Mouse (Mus musculus): Measurements from ENCODE around the gene C2cd2l. TPM values are rescaled to one million over a fixed set of nuclear protein-coding genes. Genes with fewer than 3 reads are reported as not detected.

The C2cd2l gene
- polyA plus RNA-seq (2014; fragmentation: Illumina TruSeq; extraction: RNeasy Lipid Tissue Mini Kit (QIAGEN cat#74804); ENCODE audit: low read depth, low replicate concordance): 16.3 TPM

DNA sequence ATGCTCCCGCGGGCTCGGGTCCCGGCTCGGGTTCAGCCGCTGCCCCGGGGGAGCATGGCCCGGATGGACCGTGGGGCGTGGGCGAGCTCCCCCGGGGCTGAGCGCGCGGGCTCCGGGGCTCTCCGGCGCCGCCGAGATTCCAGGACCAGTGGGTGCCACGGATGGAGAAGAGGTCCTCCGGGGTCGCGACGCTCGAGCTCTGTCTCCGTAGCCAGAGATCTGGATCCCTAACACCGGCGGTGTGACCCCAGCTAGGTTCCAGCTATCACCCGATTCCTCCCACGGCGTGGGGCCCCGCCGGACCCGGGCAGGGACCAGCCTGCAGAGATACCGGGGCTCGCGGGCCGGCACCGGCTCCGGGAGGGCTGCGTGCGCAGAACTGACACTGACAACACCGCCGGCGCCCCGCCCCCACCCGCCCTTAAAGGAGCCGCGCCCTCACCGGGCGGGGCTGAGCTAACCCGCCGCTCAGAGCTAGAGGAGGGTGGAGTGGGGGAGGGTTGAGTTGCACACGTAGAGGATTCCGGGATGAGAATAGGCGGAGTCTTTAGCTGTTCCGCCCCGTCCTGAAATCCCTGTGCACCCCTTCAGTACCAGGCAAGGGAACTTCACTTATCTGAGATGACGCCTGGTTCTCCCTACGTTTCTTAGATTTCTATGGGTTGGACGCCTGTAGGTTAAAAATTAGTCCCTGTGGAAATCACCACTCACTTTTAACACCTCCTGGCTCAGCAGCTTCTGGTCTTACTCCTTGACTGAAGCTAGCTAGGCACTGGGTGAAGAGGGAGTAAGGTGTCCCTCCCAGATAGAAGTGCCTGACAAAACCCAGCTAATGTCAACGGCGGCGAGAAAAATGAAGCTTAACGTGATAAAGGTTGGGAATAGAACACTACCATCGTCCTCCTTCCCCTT, at the start of gene C2cd2l:
C2cd2l (minus strand) TSS at position 399 of the 912 bp plus-strand sequence.

DNA sequence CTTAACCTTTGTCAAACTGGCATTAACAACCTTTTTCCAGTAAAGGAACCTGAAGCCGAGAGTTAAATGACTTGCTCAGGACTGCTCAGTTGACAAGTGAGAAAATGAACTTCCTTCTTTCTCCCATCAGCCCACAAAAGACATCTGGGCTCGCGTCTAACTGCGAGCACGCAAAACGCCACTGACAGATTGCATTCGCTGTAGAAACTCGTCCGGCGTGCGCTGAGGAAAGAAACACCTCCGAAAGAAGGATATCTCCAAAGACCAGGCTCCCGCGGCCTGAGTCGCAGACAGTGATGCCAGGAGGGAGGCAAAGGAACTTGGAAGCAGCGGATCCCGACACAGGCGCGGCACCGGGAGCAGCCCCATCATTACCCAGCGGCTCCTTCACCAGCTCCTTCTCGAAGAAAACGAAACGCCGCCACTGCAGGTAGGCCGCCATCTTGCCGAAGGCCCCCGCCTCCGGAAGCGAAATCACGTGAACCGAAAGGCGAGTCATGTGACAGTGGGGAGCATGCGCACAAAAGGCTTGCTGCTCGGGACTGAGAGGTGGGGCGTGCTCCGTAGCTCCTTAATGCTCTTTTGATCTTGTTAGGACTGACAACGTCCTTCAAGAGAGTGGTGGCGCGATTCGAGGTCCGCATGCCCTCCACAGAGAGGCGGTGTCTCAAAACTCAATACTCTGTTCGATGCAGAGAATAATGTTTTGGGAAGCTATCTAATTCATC, 41.3 kb upstream of the C2cd2l start, which contains the start of gene Vps11:
Vps11 (minus strand) TSS at position 481 of the 728 bp plus-strand sequence.

GRCm38 (mm10) chr9:44343781-44344421, 23.8 kb upstream of the C2cd2l start, which contains the start of gene Hmbs:
Gene Hmbs, minus strand, starts transcription at chr9:44344228.

DNA sequence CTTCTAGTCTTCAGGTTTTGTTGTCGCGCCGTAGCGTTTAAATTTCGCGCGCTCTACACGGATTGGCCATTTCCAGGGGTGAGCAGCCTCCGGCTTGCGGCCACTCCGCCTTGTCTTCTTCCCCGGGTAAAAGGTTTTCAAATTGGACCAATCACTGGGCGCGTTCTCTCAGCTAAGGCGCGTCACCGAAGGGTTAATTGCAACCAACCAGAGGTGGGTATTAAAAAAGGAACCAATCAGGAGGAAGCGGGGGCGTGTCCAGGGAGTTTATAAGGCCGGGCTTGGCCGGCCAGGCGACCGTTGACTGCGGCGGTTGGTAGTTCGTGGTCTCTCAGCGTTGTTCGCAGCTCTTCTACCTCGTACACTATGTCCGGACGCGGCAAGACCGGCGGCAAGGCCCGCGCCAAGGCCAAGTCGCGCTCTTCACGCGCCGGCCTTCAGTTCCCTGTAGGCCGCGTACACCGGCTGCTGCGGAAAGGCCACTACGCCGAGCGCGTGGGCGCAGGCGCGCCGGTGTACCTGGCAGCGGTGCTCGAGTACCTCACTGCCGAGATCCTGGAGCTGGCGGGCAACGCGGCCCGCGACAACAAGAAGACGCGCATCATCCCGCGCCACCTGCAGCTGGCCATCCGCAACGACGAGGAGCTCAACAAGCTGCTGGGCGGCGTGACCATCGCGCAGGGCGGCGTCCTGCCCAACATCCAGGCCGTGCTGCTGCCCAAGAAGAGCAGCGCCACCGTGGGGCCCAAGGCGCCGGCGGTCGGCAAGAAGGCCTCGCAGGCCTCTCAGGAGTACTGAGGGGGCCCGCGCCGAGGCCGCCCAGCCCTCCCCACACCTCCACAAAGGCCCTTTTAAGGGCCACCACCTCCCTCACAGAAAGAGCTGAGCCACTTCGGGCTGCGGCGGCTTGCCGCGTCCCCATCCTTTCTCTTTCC, 14.6 kb upstream of the C2cd2l start, which contains the start of gene H2afx:
H2afx (plus strand) TSS at position 299 of the 935 bp plus-strand sequence.

DNA sequence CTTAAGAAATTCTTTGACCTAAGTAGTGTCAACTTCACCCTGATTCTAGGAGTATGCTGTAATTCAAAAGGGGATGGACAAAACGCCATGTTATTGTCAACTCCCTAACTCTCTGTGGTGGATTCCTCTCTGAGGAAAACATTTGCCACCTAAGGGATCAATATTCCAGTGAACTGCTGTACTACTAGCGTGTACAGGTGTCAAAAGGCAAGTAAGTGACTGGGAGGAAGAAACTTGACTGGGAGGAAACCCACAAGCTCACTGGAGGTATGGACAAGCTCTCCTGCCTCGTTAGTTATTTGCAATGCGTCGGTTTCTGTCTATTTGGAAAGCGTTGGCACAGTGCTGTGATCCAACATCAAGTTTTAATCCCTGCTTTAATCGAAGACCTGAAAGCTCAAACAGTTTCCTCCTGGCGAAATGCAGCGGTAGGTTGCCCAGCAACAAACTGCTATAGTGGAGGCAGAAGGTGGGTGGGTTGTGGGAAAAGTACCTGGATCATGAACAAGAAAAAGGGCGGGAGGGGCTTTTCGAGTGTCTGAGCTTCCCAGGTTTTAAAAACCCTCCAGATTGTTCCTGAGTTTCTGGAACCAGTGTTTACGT, 5.8 kb upstream of the C2cd2l start, which contains the start of gene Dpagt1:
Dpagt1 (plus strand) TSS at position 252 of the 603 bp plus-strand sequence.

GRCm38 (mm10) chr9:44305466-44306079, 14.5 kb downstream of the C2cd2l start, which contains the start of gene Hinfp:
Gene Hinfp, minus strand, starts transcription at chr9:44305671.

GRCm38 (mm10) chr9:44288076-44288958, 31.8 kb downstream of the C2cd2l start, which contains the start of gene Abcg4:
Gene Abcg4, minus strand, starts transcription at chr9:44288615.

DNA sequence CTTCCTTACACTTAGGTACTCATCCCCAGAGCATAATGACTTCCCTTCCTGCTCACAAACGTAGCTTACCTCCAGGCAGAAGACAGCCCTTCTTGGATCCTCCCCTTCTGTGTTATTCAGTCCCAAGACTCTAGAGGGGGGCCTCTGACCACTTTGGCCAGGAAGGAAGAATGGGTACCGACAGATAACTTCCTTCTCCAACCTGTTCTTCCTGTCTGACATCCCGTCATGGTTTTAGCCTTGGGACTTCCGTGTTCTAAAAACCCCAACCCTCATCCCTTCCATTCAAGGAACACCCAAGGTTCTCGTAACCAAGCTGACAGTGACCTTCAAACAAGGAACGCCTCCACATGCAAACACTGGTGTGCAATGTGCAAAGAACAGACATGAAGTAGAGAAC, 51.7 kb downstream of the C2cd2l start, which contains the start of gene Nlrx1:
Nlrx1 (minus strand) TSS at position 168 of the 400 bp plus-strand sequence.

Other genes starting within 250 kb of the C2cd2l start
- gene Mfrp, start 218.6 kb downstream of the C2cd2l start, polyA plus RNA-seq (2014; fragmentation: Illumina TruSeq; extraction: RNeasy Lipid Tissue Mini Kit (QIAGEN cat#74804); ENCODE audit: low read depth, low replicate concordance): not detected
- gene C1qtnf5, start 213.0 kb downstream of the C2cd2l start, polyA plus RNA-seq (2014; fragmentation: Illumina TruSeq; extraction: RNeasy Lipid Tissue Mini Kit (QIAGEN cat#74804); ENCODE audit: low read depth, low replicate concordance): 5.8 TPM
- gene Gm49380, start 206.8 kb downstream of the C2cd2l start, polyA plus RNA-seq (2014; fragmentation: Illumina TruSeq; extraction: RNeasy Lipid Tissue Mini Kit (QIAGEN cat#74804); ENCODE audit: low read depth, low replicate concordance): 0.18 TPM
- gene Rnf26, start 206.8 kb downstream of the C2cd2l start, polyA plus RNA-seq (2014; fragmentation: Illumina TruSeq; extraction: RNeasy Lipid Tissue Mini Kit (QIAGEN cat#74804); ENCODE audit: low read depth, low replicate concordance): 5.6 TPM
- 45.0 TPM for gene Mcam, start 185.8 kb downstream of the C2cd2l start, polyA plus RNA-seq (2014; fragmentation: Illumina TruSeq; extraction: RNeasy Lipid Tissue Mini Kit (QIAGEN cat#74804); ENCODE audit: low read depth, low replicate concordance)
- gene Cbl, start 86.2 kb downstream of the C2cd2l start, polyA plus RNA-seq (2014; fragmentation: Illumina TruSeq; extraction: RNeasy Lipid Tissue Mini Kit (QIAGEN cat#74804); ENCODE audit: low read depth, low replicate concordance): 9.4 TPM
- not detected for gene Ccdc153, start 79.6 kb downstream of the C2cd2l start, polyA plus RNA-seq (2014; fragmentation: Illumina TruSeq; extraction: RNeasy Lipid Tissue Mini Kit (QIAGEN cat#74804); ENCODE audit: low read depth, low replicate concordance)
- gene Pdzd3, start 68.8 kb downstream of the C2cd2l start, polyA plus RNA-seq (2014; fragmentation: Illumina TruSeq; extraction: RNeasy Lipid Tissue Mini Kit (QIAGEN cat#74804); ENCODE audit: low read depth, low replicate concordance): 2.5 TPM
- 13.5 TPM for gene Nlrx1, start 51.7 kb downstream of the C2cd2l start, polyA plus RNA-seq (2014; fragmentation: Illumina TruSeq; extraction: RNeasy Lipid Tissue Mini Kit (QIAGEN cat#74804); ENCODE audit: low read depth, low replicate concordance)
- 0.47 TPM for gene Abcg4, start 31.7 kb downstream of the C2cd2l start, polyA plus RNA-seq (2014; fragmentation: Illumina TruSeq; extraction: RNeasy Lipid Tissue Mini Kit (QIAGEN cat#74804); ENCODE audit: low read depth, low replicate concordance)
- gene Hinfp, start 14.6 kb downstream of the C2cd2l start, polyA plus RNA-seq (2014; fragmentation: Illumina TruSeq; extraction: RNeasy Lipid Tissue Mini Kit (QIAGEN cat#74804); ENCODE audit: low read depth, low replicate concordance): 7.7 TPM
- gene Dpagt1, start 5.7 kb upstream of the C2cd2l start, polyA plus RNA-seq (2014; fragmentation: Illumina TruSeq; extraction: RNeasy Lipid Tissue Mini Kit (QIAGEN cat#74804); ENCODE audit: low read depth, low replicate concordance): 17.7 TPM
- 8.9 TPM for gene H2afx, start 14.4 kb upstream of the C2cd2l start, polyA plus RNA-seq (2014; fragmentation: Illumina TruSeq; extraction: RNeasy Lipid Tissue Mini Kit (QIAGEN cat#74804); ENCODE audit: low read depth, low replicate concordance)
- 44.7 TPM for gene Hmbs, start 23.9 kb upstream of the C2cd2l start, polyA plus RNA-seq (2014; fragmentation: Illumina TruSeq; extraction: RNeasy Lipid Tissue Mini Kit (QIAGEN cat#74804); ENCODE audit: low read depth, low replicate concordance)
- 19.6 TPM for gene Vps11, start 41.4 kb upstream of the C2cd2l start, polyA plus RNA-seq (2014; fragmentation: Illumina TruSeq; extraction: RNeasy Lipid Tissue Mini Kit (QIAGEN cat#74804); ENCODE audit: low read depth, low replicate concordance)
- 24.8 TPM for gene Hyou1, start 59.2 kb upstream of the C2cd2l start, polyA plus RNA-seq (2014; fragmentation: Illumina TruSeq; extraction: RNeasy Lipid Tissue Mini Kit (QIAGEN cat#74804); ENCODE audit: low read depth, low replicate concordance)
- 25.1 TPM for gene Slc37a4, start 76.6 kb upstream of the C2cd2l start, polyA plus RNA-seq (2014; fragmentation: Illumina TruSeq; extraction: RNeasy Lipid Tissue Mini Kit (QIAGEN cat#74804); ENCODE audit: low read depth, low replicate concordance)
- 932 TPM for gene Rps25, start 86.9 kb upstream of the C2cd2l start, polyA plus RNA-seq (2014; fragmentation: Illumina TruSeq; extraction: RNeasy Lipid Tissue Mini Kit (QIAGEN cat#74804); ENCODE audit: low read depth, low replicate concordance)
- 48.1 TPM for gene Trappc4, start 87.3 kb upstream of the C2cd2l start, polyA plus RNA-seq (2014; fragmentation: Illumina TruSeq; extraction: RNeasy Lipid Tissue Mini Kit (QIAGEN cat#74804); ENCODE audit: low read depth, low replicate concordance)
- gene Ccdc84, start 98.3 kb upstream of the C2cd2l start, polyA plus RNA-seq (2014; fragmentation: Illumina TruSeq; extraction: RNeasy Lipid Tissue Mini Kit (QIAGEN cat#74804); ENCODE audit: low read depth, low replicate concordance): 13.8 TPM
- gene Foxr1, start 120.9 kb upstream of the C2cd2l start, polyA plus RNA-seq (2014; fragmentation: Illumina TruSeq; extraction: RNeasy Lipid Tissue Mini Kit (QIAGEN cat#74804); ENCODE audit: low read depth, low replicate concordance): not detected
- not detected for gene Upk2, start 134.7 kb upstream of the C2cd2l start, polyA plus RNA-seq (2014; fragmentation: Illumina TruSeq; extraction: RNeasy Lipid Tissue Mini Kit (QIAGEN cat#74804); ENCODE audit: low read depth, low replicate concordance)
- gene Bcl9l, start 162.5 kb upstream of the C2cd2l start, polyA plus RNA-seq (2014; fragmentation: Illumina TruSeq; extraction: RNeasy Lipid Tissue Mini Kit (QIAGEN cat#74804); ENCODE audit: low read depth, low replicate concordance): 22.5 TPM
- 0.39 TPM for gene Cxcr5, start 241.6 kb upstream of the C2cd2l start, polyA plus RNA-seq (2014; fragmentation: Illumina TruSeq; extraction: RNeasy Lipid Tissue Mini Kit (QIAGEN cat#74804); ENCODE audit: low read depth, low replicate concordance)

Measured in heart, adult 10 weeks (tissue).